Mouse (Mus musculus) CH12.LX (cell line): ENCODE results near the gene Parp3. TPM values are rescaled to one million over a fixed set of nuclear protein-coding genes. Genes with fewer than 3 reads are reported as not detected.

Experiments
- DNase-seq: peaks from one replicate; pipeline ENCODE4 v3.0.0-alpha.2; 2013; ENCODE audit errors: extremely low read depth
- H3K27ac ChIP-seq: 2 replicates; pipeline ENCODE4 v1.5.1; 2012; ENCODE audit warnings: low read depth, mild to moderate bottlenecking, control low read depth, moderate library complexity; ENCODE audit not compliant: insufficient read depth
- H3K27me3 ChIP-seq: replicated peaks from 2 replicates; pipeline ENCODE3; 2012; ENCODE audit warnings: inconsistent platforms
- H3K36me3 ChIP-seq, 2 experiments: replicated peaks in 1 of 2; 2 replicates each; pipeline versions ENCODE3 to v1.6.1; 2012; ENCODE audit warnings: inconsistent platforms in 1 of 2, low read length in 1 of 2, mild to moderate bottlenecking in 1 of 2, mixed read lengths in 1 of 2, moderate library complexity in 1 of 2; ENCODE audit not compliant: control insufficient read depth in 1 of 2, insufficient read depth in 1 of 2
- H3K4me1 ChIP-seq, 2 experiments: 2 replicates each; pipeline ENCODE4 v1.6.1; 2012; ENCODE audit warnings: inconsistent platforms in 1 of 2, moderate library complexity in 1 of 2; ENCODE audit not compliant: insufficient read depth in 2 of 2, control insufficient read depth in 1 of 2
- H3K4me2 ChIP-seq: 2 replicates; pipeline ENCODE4 v1.6.1; 2012; ENCODE audit warnings: low read depth, mild to moderate bottlenecking, control low read depth; ENCODE audit not compliant: poor library complexity, insufficient read depth, severe bottlenecking
- H3K4me3 ChIP-seq, 3 experiments: fragments of 150-350 bp in 1 of 3; sonication (generic) in 1 of 3; replicated peaks in 1 of 3; 2 replicates each; pipeline versions ENCODE3 to v1.5.1; 2011 to 2012; ENCODE audit warnings: low read depth in 2 of 3, low read length in 2 of 3, mild to moderate bottlenecking in 2 of 3, moderate library complexity in 2 of 3, control low read depth in 1 of 3, improper control_type of control experiment in 1 of 3, inconsistent platforms in 1 of 3, mixed read lengths in 1 of 3; ENCODE audit not compliant: poor library complexity in 1 of 3
- H3K79me2 ChIP-seq: replicated peaks from 2 replicates; pipeline ENCODE4 v1.6.1; 2012; ENCODE audit warnings: mild to moderate bottlenecking, moderate library complexity; ENCODE audit not compliant: control insufficient read depth, poor library complexity, insufficient read depth, severe bottlenecking; ENCODE audit errors: extremely low read depth
- H3K9ac ChIP-seq: 2 replicates; pipeline ENCODE4 v1.6.1; 2012; ENCODE audit warnings: low read depth, mild to moderate bottlenecking, control low read depth, moderate library complexity; ENCODE audit not compliant: insufficient read depth
- H3K9me3 ChIP-seq: replicated peaks from 2 replicates; pipeline ENCODE3; 2012; ENCODE audit warnings: low read length, inconsistent platforms, mixed read lengths
- CHD2 ChIP-seq: IDR thresholded peaks from 2 replicates; pipeline ENCODE4 v1.6.1; 2011; ENCODE audit warnings: low read length, improper control_type of control experiment
- IRF4 ChIP-seq: IDR thresholded peaks from 2 replicates; pipeline ENCODE4 v1.6.1; 2014; ENCODE audit warnings: low read depth, mild to moderate bottlenecking, inconsistent platforms, low read length, improper control_type of control experiment
- KAT2A ChIP-seq: IDR thresholded peaks from 2 replicates; pipeline ENCODE4 v1.6.1; 2012; ENCODE audit warnings: low read length, improper control_type of control experiment, inconsistent platforms; ENCODE audit not compliant: insufficient replicate concordance
- MAZ ChIP-seq: IDR thresholded peaks from 2 replicates; pipeline ENCODE4 v1.6.1; 2012; ENCODE audit warnings: low read depth, mild to moderate bottlenecking, inconsistent platforms, low read length, improper control_type of control experiment, moderate library complexity
- MXI1 ChIP-seq: IDR thresholded peaks from 2 replicates; pipeline ENCODE4 v1.6.1; 2011; ENCODE audit warnings: mild to moderate bottlenecking, low read depth, low read length, improper control_type of control experiment
- NRF1 ChIP-seq: IDR thresholded peaks from 2 replicates; pipeline ENCODE4 v1.6.1; 2014; ENCODE audit warnings: low read depth, mild to moderate bottlenecking, inconsistent platforms, low read length, improper control_type of control experiment, moderate library complexity
- PAX5 ChIP-seq: IDR thresholded peaks from 2 replicates; pipeline ENCODE4 v1.6.1; 2012; ENCODE audit warnings: low read length, inconsistent platforms, mixed read lengths
- RCOR1 ChIP-seq: conservative IDR thresholded peaks from 2 replicates; pipeline ENCODE4 v1.6.1; 2012; ENCODE audit warnings: low read depth, mild to moderate bottlenecking, inconsistent platforms, low read length, improper control_type of control experiment
- TBP ChIP-seq: conservative IDR thresholded peaks from 2 replicates; pipeline ENCODE4 v1.6.1; 2011; ENCODE audit warnings: low read depth, low read length, improper control_type of control experiment
- TCF12 ChIP-seq: IDR thresholded peaks from 2 replicates; pipeline ENCODE4 v1.6.1; 2014; ENCODE audit warnings: low read depth, mild to moderate bottlenecking, inconsistent platforms, low read length, improper control_type of control experiment
- USF2 ChIP-seq: conservative IDR thresholded peaks from 2 replicates; pipeline ENCODE4 v1.6.1; 2011; ENCODE audit warnings: low read depth, low read length, improper control_type of control experiment
- ZC3H11A ChIP-seq: IDR thresholded peaks from 2 replicates; pipeline ENCODE4 v1.6.1; 2012; ENCODE audit warnings: low read depth, mild to moderate bottlenecking, inconsistent platforms, low read length, improper control_type of control experiment
- ZKSCAN1 ChIP-seq: IDR thresholded peaks from 2 replicates; pipeline ENCODE4 v1.6.1; 2012; ENCODE audit warnings: low read depth, inconsistent platforms, low read length, improper control_type of control experiment, borderline replicate concordance
- ZNF384 ChIP-seq: IDR thresholded peaks from 2 replicates; pipeline ENCODE4 v1.6.1; 2012; ENCODE audit warnings: low read depth, low read length, improper control_type of control experiment, inconsistent platforms
- dilution Hi-C: fragments of 300-500 bp; cut with MboI; formaldehyde crosslinking; loops from 2 replicates; pipeline ENCODE4 v1.14.3; 2020; ENCODE audit warnings: low sequenced_read_pairs; ENCODE audit not compliant: extremely low pct_unique_long_range_greater_than_20kb, extremely low pct_ligation_motif_present
- in situ Hi-C: fragments of 300-500 bp; cut with MboI; formaldehyde crosslinking; loops from 3 replicates; pipeline ENCODE4 v1.14.3; 2019; ENCODE audit warnings: low sequenced_read_pairs, low pct_ligation_motif_present, low pct_unique_long_range_greater_than_20kb, mixed read lengths
- polyA plus RNA-seq: library from polyadenylated mRNA; unstranded; fragments of >175 nt; gene quantifications from 2 replicates; pipeline ENCODE4 v1.2.1, GENCODE M21; 2012; ENCODE audit warnings: low read depth; ENCODE audit not compliant: insufficient read length
- total RNA-seq, 2 experiments: library from RNA; depleted of rRNA; stranded (reverse); fragments of 300-350 nt in 1 of 2; fragments of >200 nt in 1 of 2; gene quantifications; 2 replicates each; pipeline ENCODE4 v1.2.3; 2012 to 2014

The Parp3 gene
- total and polyA plus RNA-seq, 3 experiments: 10.3 to 24.6 (median 12.9) TPM

DNA sequence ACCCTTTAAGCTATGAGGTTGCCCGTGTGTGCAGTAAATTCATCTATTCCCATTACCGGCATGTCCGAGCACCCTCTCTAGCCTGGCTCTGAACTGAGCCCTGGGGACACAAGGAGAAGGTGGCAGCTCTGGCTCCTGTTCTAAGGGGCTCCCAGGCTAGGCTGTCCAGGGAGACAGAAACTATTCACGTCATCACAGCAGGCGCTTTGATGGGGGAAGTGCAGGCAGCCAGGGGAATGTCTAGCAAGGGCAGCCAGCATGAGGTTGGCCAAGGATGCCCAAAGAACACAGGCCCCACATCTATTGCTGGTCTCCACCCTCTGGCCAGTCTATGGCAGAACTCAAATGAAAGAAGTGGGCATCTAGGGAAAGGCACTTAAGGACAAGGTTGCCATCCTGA, 18.8 kb downstream of the Parp3 start:
- Histone ChIP-seq H3K4me2 (no peak overlapping the region), H3K9ac (no peak overlapping the region), H3K9me3 (no peaks in the 10 kb centered on the region), H3K27me3 (no peaks in the 10 kb centered on the region), H3K27ac (no peak overlapping the region), H3K4me1 (peaks cover 20 to 49% of the 10 kb centered on the region in 2 experiments), H3K4me3 (no peak overlapping the region), H3K79me2 (no peaks in the 10 kb centered on the region), H3K36me3 (peaks cover 20 to 58% of the 10 kb centered on the region in 2 experiments)
- TF ChIP-seq RCOR1 (no peak), ZNF384 (no peak), NRF1 (no peak), USF2 (no peak)
- dilution Hi-C loops (no loop called here), in situ Hi-C loops (no loop called here)
- DNase-seq: no peak

DNA sequence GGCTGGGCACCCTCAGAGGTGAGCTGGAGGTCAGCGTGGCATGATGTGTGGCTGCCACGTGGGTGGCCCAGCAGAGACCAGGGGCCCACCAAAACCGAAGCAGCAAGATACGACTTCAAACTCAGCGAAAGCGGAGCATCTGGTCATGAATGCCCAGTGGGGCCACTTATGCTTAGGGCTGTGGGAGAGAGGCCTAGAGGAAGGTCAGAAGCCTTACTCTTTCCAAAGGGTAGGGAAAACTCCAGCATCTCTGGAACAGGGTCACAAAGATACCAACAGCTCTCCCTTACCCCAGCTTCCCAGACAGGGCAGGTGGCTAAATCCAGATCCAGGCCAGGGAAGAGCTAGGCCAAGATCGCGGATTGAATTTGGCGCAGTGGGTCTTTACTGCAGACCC, 19.6 kb downstream of the Parp3 start:
- H3K27me3 ChIP-seq: no peaks in the 10 kb centered on the region
- in situ Hi-C loops (no loop called here), dilution Hi-C loops (no loop called here)
- H3K27ac ChIP-seq: no peak overlapping the region
- no peak for DNase-seq
- H3K79me2 ChIP-seq: no peaks in the 10 kb centered on the region
- H3K4me2 ChIP-seq: no peak overlapping the region
- peaks cover 27 to 57% of the 10 kb centered on the region in 2 experiments for H3K4me1 ChIP-seq
- no peaks in the 10 kb centered on the region for H3K9me3 ChIP-seq
- no peak for TF ChIP-seq TCF12
- no peak for TF ChIP-seq TBP
- no peak for TF ChIP-seq KAT2A
- no peak for TF ChIP-seq PAX5
- no peak for TF ChIP-seq MAZ
- TF ChIP-seq NRF1: no peak
- no peak for TF ChIP-seq CHD2
- TF ChIP-seq ZC3H11A: no peak
- TF ChIP-seq MXI1: no peak
- no peak for TF ChIP-seq IRF4
- no peak for TF ChIP-seq ZKSCAN1
- no peak overlapping the region for H3K4me3 ChIP-seq
- H3K9ac ChIP-seq: no peak overlapping the region
- H3K36me3 ChIP-seq: peaks cover 15 to 52% of the 10 kb centered on the region in 2 experiments
